Mouse (Mus musculus) myocyte (in vitro differentiated cells): Measurements from ENCODE around the gene Pakap.

Source experiments
- CEBPB ChIP-seq: IDR thresholded peaks from 2 replicates; pipeline ENCODE4 v1.6.1; 2011; ENCODE audit warnings: mild to moderate bottlenecking, moderate library complexity; ENCODE audit not compliant: poor library complexity, insufficient read depth, severe bottlenecking
- MAX ChIP-seq: IDR thresholded peaks from one replicate; pipeline ENCODE4 v1.6.1; 2011; ENCODE audit warnings: low read depth, mild to moderate bottlenecking, control low read depth
- MYOD1 ChIP-seq, 3 experiments: IDR thresholded peaks; one replicate each; pipeline ENCODE4 v1.6.1; 2011; ENCODE audit warnings: control low read depth in 2 of 3, low read depth in 2 of 3, mild to moderate bottlenecking in 2 of 3, moderate library complexity in 1 of 3; ENCODE audit not compliant: insufficient read length in 2 of 3, control insufficient read depth in 1 of 3
- MYOG ChIP-seq, 3 experiments: IDR thresholded peaks; one replicate each; pipeline ENCODE4 v1.6.1; 2011; ENCODE audit warnings: control low read depth in 2 of 3, low read depth in 2 of 3, mild to moderate bottlenecking in 2 of 3; ENCODE audit not compliant: insufficient read length in 2 of 3, control insufficient read depth in 1 of 3, insufficient read depth in 1 of 3
- POLR2A ChIP-seq: IDR thresholded peaks from one replicate; pipeline ENCODE4 v1.6.1; 2011; ENCODE audit warnings: low read depth, mild to moderate bottlenecking, control low read depth, moderate library complexity; ENCODE audit not compliant: insufficient read length
- POLR2AphosphoS2 ChIP-seq: IDR thresholded peaks from one replicate; pipeline ENCODE4 v1.6.1; 2011; ENCODE audit warnings: low read depth, control low read depth; ENCODE audit not compliant: insufficient read length
- TCF12 ChIP-seq: IDR thresholded peaks from one replicate; pipeline ENCODE4 v1.6.1; 2011; ENCODE audit warnings: mild to moderate bottlenecking, control low read depth; ENCODE audit not compliant: poor library complexity, insufficient read depth, severe bottlenecking
- USF1 ChIP-seq: IDR thresholded peaks from one replicate; pipeline ENCODE4 v1.6.1; 2011; ENCODE audit warnings: low read depth, mild to moderate bottlenecking, control low read depth, moderate library complexity

GRCm38 (mm10) chr4:57908860-57909259 lies 340.9 kb downstream of the Pakap start:
- TF ChIP-seq POLR2A (no peak), USF1 (no peak), MYOG (IDR thresholded peaks at IDR 0.05; ENCODE audit: control insufficient read depth in 1 of 3, insufficient read depth in 1 of 3, insufficient read length in 2 of 3, low read depth in 2 of 3) (no peak), POLR2AphosphoS2 (no peak), MAX (no peak), MYOD1 (IDR thresholded peaks at IDR 0.05; ENCODE audit: control insufficient read depth in 1 of 3, insufficient read length in 2 of 3, low read depth in 2 of 3) (peak in 1 of 3 experiments; percentile 13), TCF12 (no peak), CEBPB (no peak)
